Comparison of ENCODE assay signal across 9 mouse cellular contexts in the genomic region with DNA sequence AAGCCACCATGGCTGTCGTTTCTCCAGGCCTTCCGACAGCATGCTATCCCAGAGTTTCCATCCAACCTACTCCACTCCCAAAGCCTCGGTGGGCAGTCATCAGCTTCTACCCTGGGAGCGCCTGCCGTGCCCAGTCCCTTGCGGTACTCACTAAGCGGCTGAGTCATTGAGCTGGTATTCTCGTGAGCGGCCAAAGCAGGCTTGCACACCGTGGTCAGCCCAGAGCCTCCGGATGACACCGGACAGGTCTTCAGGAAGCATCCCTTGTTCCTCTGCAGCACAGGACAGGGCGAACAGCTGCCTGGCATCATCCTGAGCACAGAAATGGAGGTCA. TPM values are rescaled to one million over a fixed set of nuclear protein-coding genes. Genes with fewer than 3 reads are reported as not detected.
A peak's percentile ranks its signal among the peaks of the same experiment; 100 is the strongest.
DNase-seq lines count a peak whose midpoint lies in the region; ATAC-seq and TF ChIP-seq lines count a peak whose summit lies in the region.
"Had no signal": no experiment of that assay in that cellular context is flagged by ENCODE, and none has a peak within 500 bp of the region (broad histone marks: within the 10 kb centered on the region; RNA-seq: fewer than 3 reads in every experiment).

No protein-coding gene starts in this region.

- no peaks in the 10 kb centered on the region for H3K27me3 ChIP-seq in forebrain, embryonic 13.5 days
- H3K27me3 ChIP-seq in forebrain, embryonic 16.5 days (replicated peaks; ENCODE audit: control insufficient read depth, insufficient read depth, low read length) = no peaks in the 10 kb centered on the region
- no peaks in the 10 kb centered on the region for H3K27me3 ChIP-seq in lung, embryonic 16.5 days (ENCODE audit: control insufficient read depth, insufficient read depth, low read depth, low read length)
- no peaks in the 10 kb centered on the region for H3K27me3 ChIP-seq in hindbrain, embryonic 13.5 days
- no peaks in the 10 kb centered on the region for H3K27me3 ChIP-seq in small intestine, adult 2 months (ENCODE audit: control insufficient read depth, insufficient read depth, low read length)

- H3K4me2 ChIP-seq in forebrain, embryonic 13.5 days = no peak overlapping the region
- H3K4me2 ChIP-seq in forebrain, embryonic 16.5 days (ENCODE audit: low read length) = no peak overlapping the region
- H3K4me2 ChIP-seq in lung, embryonic 16.5 days (ENCODE audit: low read depth, low read length) = no peak overlapping the region
- H3K4me2 ChIP-seq in hindbrain, embryonic 13.5 days = no peak overlapping the region

- no peak for TF ChIP-seq CTCF in small intestine, adult 2 months (IDR thresholded peaks at IDR 0.05; ENCODE audit: extremely low read depth, insufficient read length, insufficient replicate concordance, low read depth, low read length)

- ATAC-seq in forebrain, embryonic 13.5 days = no peak
- ATAC-seq in forebrain, embryonic 16.5 days = no peak
- ATAC-seq in lung, embryonic 16.5 days (ENCODE audit: low read depth) = no peak
- no peak for ATAC-seq in hindbrain, embryonic 13.5 days (ENCODE audit: low FRiP score)

- DNase-seq in lung, postnatal 25 days (ENCODE audit: low spot score) = no peak
- no peak for DNase-seq in urinary bladder, postnatal 10 days (ENCODE audit: low spot score)
- DNase-seq in urinary bladder, adult 2 months (ENCODE audit: low spot score) = no peak

- peak overlapping the region; percentile 28; the same call in 1 of the 2 replicates for H3K27ac ChIP-seq in forebrain, embryonic 13.5 days
- no peak overlapping the region for H3K27ac ChIP-seq in forebrain, embryonic 16.5 days (ENCODE audit: low read length)
- peak overlapping the region; percentile 94 for H3K27ac ChIP-seq in lung, embryonic 16.5 days (ENCODE audit: low read length)
- peak overlapping the region; percentile 81 for H3K27ac ChIP-seq in hindbrain, embryonic 13.5 days
- peak overlapping the region; percentile 90 for H3K27ac ChIP-seq in small intestine, adult 2 months (ENCODE audit: insufficient read depth, low read depth, low read length)

- peaks cover 86% of the 10 kb centered on the region for H3K36me3 ChIP-seq in forebrain, embryonic 13.5 days (ENCODE audit: poor library complexity, severe bottlenecking)
- peaks cover 33% of the 10 kb centered on the region for H3K36me3 ChIP-seq in forebrain, embryonic 16.5 days (ENCODE audit: control insufficient read depth, insufficient read depth)
- H3K36me3 ChIP-seq in lung, embryonic 16.5 days (ENCODE audit: control insufficient read depth, insufficient read depth, low read length) = peaks cover 46% of the 10 kb centered on the region
- H3K36me3 ChIP-seq in hindbrain, embryonic 13.5 days = peaks cover 62% of the 10 kb centered on the region
- H3K36me3 ChIP-seq in small intestine, adult 2 months (ENCODE audit: control insufficient read depth, insufficient read depth, low read length) = peaks cover 52% of the 10 kb centered on the region

- H3K4me3 ChIP-seq in forebrain, embryonic 13.5 days = no peak overlapping the region
- no peak overlapping the region for H3K4me3 ChIP-seq in forebrain, embryonic 16.5 days (replicated peaks; ENCODE audit: low read length)
- H3K4me3 ChIP-seq in lung, embryonic 16.5 days (ENCODE audit: low read length) = no peak overlapping the region
- H3K4me3 ChIP-seq in hindbrain, embryonic 13.5 days = no peak overlapping the region
- H3K4me3 ChIP-seq in small intestine, adult 2 months (ENCODE audit: low read depth, low read length) = no peak overlapping the region
- H3K4me3 ChIP-seq: erythroblast, embryonic 14.5 days had no signal

- no peak for TF ChIP-seq POLR2A in small intestine, adult 2 months (IDR thresholded peaks at IDR 0.05; ENCODE audit: low read depth, low read length)

- H3K4me1 ChIP-seq in forebrain, embryonic 13.5 days = peaks cover 24% of the 10 kb centered on the region
- H3K4me1 ChIP-seq in forebrain, embryonic 16.5 days (replicated peaks; ENCODE audit: control insufficient read depth, insufficient read depth, low read length) = peaks cover 12% of the 10 kb centered on the region
- H3K4me1 ChIP-seq in lung, embryonic 16.5 days (replicated peaks; ENCODE audit: control insufficient read depth, insufficient read depth, low read length) = peaks cover 36% of the 10 kb centered on the region
- H3K4me1 ChIP-seq in hindbrain, embryonic 13.5 days (replicated peaks) = peaks cover 41% of the 10 kb centered on the region
- H3K4me1 ChIP-seq in small intestine, adult 2 months (ENCODE audit: control insufficient read depth, insufficient read depth, insufficient read length, low read length) = peaks cover 33% of the 10 kb centered on the region

- no peak overlapping the region for H3K9ac ChIP-seq in forebrain, embryonic 13.5 days
- H3K9ac ChIP-seq in forebrain, embryonic 16.5 days (replicated peaks; ENCODE audit: low read depth, low read length) = no peak overlapping the region
- no peak overlapping the region for H3K9ac ChIP-seq in lung, embryonic 16.5 days (ENCODE audit: low read length)
- peak overlapping the region; percentile 43 for H3K9ac ChIP-seq in hindbrain, embryonic 13.5 days

- WGBS in forebrain, embryonic 13.5 days = 87% methylated on average over 13 of the region's 13 CpGs
- 80% methylated on average over 13 of the region's 13 CpGs for WGBS in forebrain, embryonic 16.5 days
- 46% methylated on average over 13 of the region's 13 CpGs for whole genome bisulfite sequencing in lung, embryonic 16.5 days
- WGBS in hindbrain, embryonic 13.5 days = 75% methylated on average over 13 of the region's 13 CpGs
- WGBS in small intestine, adult 2 months = 40% methylated on average over 13 of the region's 13 CpGs

- no peaks in the 10 kb centered on the region for H3K9me3 ChIP-seq in forebrain, embryonic 13.5 days (replicated peaks)
- no peaks in the 10 kb centered on the region for H3K9me3 ChIP-seq in forebrain, embryonic 16.5 days (ENCODE audit: control insufficient read depth, low read length)
- H3K9me3 ChIP-seq in lung, embryonic 16.5 days (ENCODE audit: control insufficient read depth, low read length) = no peaks in the 10 kb centered on the region
- H3K9me3 ChIP-seq in hindbrain, embryonic 13.5 days = no peaks in the 10 kb centered on the region

RNA-seq across cellular contexts. Expression of a gene that starts 10.5 kb away (rescaled TPM):
- polyA plus RNA-seq in forebrain, embryonic 13.5 days (2015; fragmentation: Nextera tagmentation; extraction: Ambion mirVana) = 1.8 and 2.0 TPM in 2 replicates
- 2.3 and 3.0 TPM in 2 replicates for polyA plus RNA-seq in forebrain, embryonic 16.5 days (2015; fragmentation: Nextera tagmentation; extraction: Ambion mirVana)
- 11.8 and 12.5 TPM in 2 replicates for polyA plus RNA-seq in lung, embryonic 16.5 days (2015; fragmentation: Nextera tagmentation; extraction: Ambion mirVana)
- 3.4 and 4.2 TPM in 2 replicates for polyA plus RNA-seq in hindbrain, embryonic 13.5 days (2015; fragmentation: Nextera tagmentation; extraction: Ambion mirVana)
- polyA plus RNA-seq in small intestine, adult 2 months (2012; rRNA removed) = 33.5 and 55.4 TPM in 2 replicates
- 57.1 and 71.0 TPM in 2 replicates for polyA plus RNA-seq in urinary bladder, adult 2 months (2012; rRNA removed)
- polyA plus RNA-seq: erythroblast, embryonic 14.5 days had no signal

RNA-seq across cellular contexts. Expression of a gene that starts 15.7 kb away (rescaled TPM):
- 397 and 426 TPM in 2 replicates for polyA plus RNA-seq in forebrain, embryonic 13.5 days (2015; fragmentation: Nextera tagmentation; extraction: Ambion mirVana)
- polyA plus RNA-seq in forebrain, embryonic 16.5 days (2015; fragmentation: Nextera tagmentation; extraction: Ambion mirVana) = 299 and 316 TPM in 2 replicates
- 457 and 458 TPM in 2 replicates for polyA plus RNA-seq in lung, embryonic 16.5 days (2015; fragmentation: Nextera tagmentation; extraction: Ambion mirVana)
- polyA plus RNA-seq in hindbrain, embryonic 13.5 days (2015; fragmentation: Nextera tagmentation; extraction: Ambion mirVana) = 335 and 338 TPM in 2 replicates
- polyA plus RNA-seq in small intestine, adult 2 months (2012; rRNA removed) = 264 and 501 TPM in 2 replicates
- polyA plus RNA-seq in urinary bladder, adult 2 months (2012; rRNA removed) = 449 and 465 TPM in 2 replicates

RNA-seq across cellular contexts. Expression of a gene that starts 32.1 kb away (rescaled TPM):
- 15.4 and 20.8 TPM in 2 replicates for polyA plus RNA-seq in forebrain, embryonic 13.5 days (2015; fragmentation: Nextera tagmentation; extraction: Ambion mirVana)
- 14.4 and 16.8 TPM in 2 replicates for polyA plus RNA-seq in forebrain, embryonic 16.5 days (2015; fragmentation: Nextera tagmentation; extraction: Ambion mirVana)
- polyA plus RNA-seq in lung, embryonic 16.5 days (2015; fragmentation: Nextera tagmentation; extraction: Ambion mirVana) = 44.1 and 51.9 TPM in 2 replicates
- polyA plus RNA-seq in hindbrain, embryonic 13.5 days (2015; fragmentation: Nextera tagmentation; extraction: Ambion mirVana) = 11.8 and 14.1 TPM in 2 replicates
- 33.2 and 55.4 TPM in 2 replicates for polyA plus RNA-seq in small intestine, adult 2 months (2012; rRNA removed)
- 31.3 and 36.0 TPM in 2 replicates for polyA plus RNA-seq in urinary bladder, adult 2 months (2012; rRNA removed)

RNA-seq across cellular contexts. Expression of a gene that starts 38.9 kb away (rescaled TPM):
- polyA plus RNA-seq in forebrain, embryonic 13.5 days (2015; fragmentation: Nextera tagmentation; extraction: Ambion mirVana) = 1.1 and 1.5 TPM in 2 replicates
- 1.4 TPM in 2 replicates for polyA plus RNA-seq in forebrain, embryonic 16.5 days (2015; fragmentation: Nextera tagmentation; extraction: Ambion mirVana)
- polyA plus RNA-seq in lung, embryonic 16.5 days (2015; fragmentation: Nextera tagmentation; extraction: Ambion mirVana) = 0.97 and 1.6 TPM in 2 replicates
- 1.3 and 1.6 TPM in 2 replicates for polyA plus RNA-seq in hindbrain, embryonic 13.5 days (2015; fragmentation: Nextera tagmentation; extraction: Ambion mirVana)
- polyA plus RNA-seq in small intestine, adult 2 months (2012; rRNA removed) = 0.52 and 0.89 TPM in 2 replicates
- polyA plus RNA-seq in urinary bladder, adult 2 months (2012; rRNA removed) = 0.50 and 0.52 TPM in 2 replicates
- polyA plus RNA-seq: erythroblast, embryonic 14.5 days had no signal

RNA-seq across cellular contexts. Expression of a gene that starts 40.8 kb away (rescaled TPM):
- polyA plus RNA-seq in forebrain, embryonic 13.5 days (2015; fragmentation: Nextera tagmentation; extraction: Ambion mirVana) = 14.5 and 17.9 TPM in 2 replicates
- polyA plus RNA-seq in forebrain, embryonic 16.5 days (2015; fragmentation: Nextera tagmentation; extraction: Ambion mirVana) = 16.2 and 16.9 TPM in 2 replicates
- 22.3 and 23.0 TPM in 2 replicates for polyA plus RNA-seq in lung, embryonic 16.5 days (2015; fragmentation: Nextera tagmentation; extraction: Ambion mirVana)
- polyA plus RNA-seq in hindbrain, embryonic 13.5 days (2015; fragmentation: Nextera tagmentation; extraction: Ambion mirVana) = 14.1 and 16.5 TPM in 2 replicates
- 26.3 and 46.3 TPM in 2 replicates for polyA plus RNA-seq in small intestine, adult 2 months (2012; rRNA removed)
- 24.6 and 37.3 TPM in 2 replicates for polyA plus RNA-seq in urinary bladder, adult 2 months (2012; rRNA removed)
